Mouse (Mus musculus) heart, embryonic 11.5 days (tissue): ENCODE measurements around the gene Cnih3. TPM values are rescaled to one million over a fixed set of nuclear protein-coding genes. Genes with fewer than 3 reads are reported as not detected.

ENCODE experiments used
- ATAC-seq: fragments of 200-750 bp; cut with Nextera tagmentation; replicated peaks from 2 replicates; pipeline ENCODE4 v1.8.0; 2017; ENCODE audit warnings: moderate library complexity; ENCODE audit not compliant: insufficient number of reproducible peaks, low FRiP score, low TSS enrichment
- H3K27ac ChIP-seq: fragments of 300-500 bp; sonication (generic); 2 replicates; pipeline ENCODE4 v1.5.1; 2014; ENCODE audit warnings: mild to moderate bottlenecking, low read depth, low read length
- H3K27me3 ChIP-seq: fragments of 300-500 bp; sonication (generic); 2 replicates; pipeline ENCODE4 v1.6.1; 2014; ENCODE audit warnings: mild to moderate bottlenecking, low read length, mixed read lengths; ENCODE audit not compliant: control insufficient read depth, insufficient read depth
- H3K36me3 ChIP-seq: fragments of 300-500 bp; sonication (generic); 2 replicates; pipeline ENCODE4 v1.6.1; 2014; ENCODE audit warnings: mild to moderate bottlenecking, low read length, moderate library complexity, mixed read lengths; ENCODE audit not compliant: control insufficient read depth, insufficient read depth
- H3K4me1 ChIP-seq: fragments of 300-500 bp; sonication (generic); 2 replicates; pipeline ENCODE4 v1.6.1; 2014; ENCODE audit warnings: low read length; ENCODE audit not compliant: control insufficient read depth, insufficient read depth
- H3K4me2 ChIP-seq: fragments of 300-500 bp; sonication (generic); 2 replicates; pipeline ENCODE4 v1.6.1; 2014; ENCODE audit warnings: mild to moderate bottlenecking, moderate library complexity
- H3K4me3 ChIP-seq: fragments of 300-500 bp; sonication (generic); 2 replicates; pipeline ENCODE4 v1.5.1; 2014; ENCODE audit warnings: low read depth, low read length
- H3K9ac ChIP-seq: fragments of 300-500 bp; sonication (generic); 2 replicates; pipeline ENCODE4 v1.6.1; 2014; ENCODE audit warnings: mild to moderate bottlenecking, low read depth, low read length, moderate library complexity
- H3K9me3 ChIP-seq: fragments of 300-500 bp; sonication (generic); replicated peaks from 2 replicates; pipeline ENCODE4 v1.6.1; 2016; ENCODE audit warnings: low read length; ENCODE audit not compliant: control insufficient read depth
- WGBS: fragments of 180-500 bp; shearing (Covaris S2); extraction: QIAGEN DNeasy Blood & Tissue Kit; methylation state at CpG from one replicate; pipeline ENCODE4 v1.1.7; 2014; ENCODE audit not compliant: insufficient replicate concordance; 5-methylcytosine and 5-hydroxymethylcytosine counted together
- polyA plus RNA-seq: library from polyadenylated mRNA; unstranded; fragments of >200 nt; fragmentation: Nextera tagmentation; extraction: Ambion mirVana; gene quantifications from 2 replicates; pipeline ENCODE4 v1.2.1, GENCODE M21; 2014

Gene Cnih3
- polyA plus RNA-seq = 0.13 and 0.29 TPM in 2 replicates

DNA sequence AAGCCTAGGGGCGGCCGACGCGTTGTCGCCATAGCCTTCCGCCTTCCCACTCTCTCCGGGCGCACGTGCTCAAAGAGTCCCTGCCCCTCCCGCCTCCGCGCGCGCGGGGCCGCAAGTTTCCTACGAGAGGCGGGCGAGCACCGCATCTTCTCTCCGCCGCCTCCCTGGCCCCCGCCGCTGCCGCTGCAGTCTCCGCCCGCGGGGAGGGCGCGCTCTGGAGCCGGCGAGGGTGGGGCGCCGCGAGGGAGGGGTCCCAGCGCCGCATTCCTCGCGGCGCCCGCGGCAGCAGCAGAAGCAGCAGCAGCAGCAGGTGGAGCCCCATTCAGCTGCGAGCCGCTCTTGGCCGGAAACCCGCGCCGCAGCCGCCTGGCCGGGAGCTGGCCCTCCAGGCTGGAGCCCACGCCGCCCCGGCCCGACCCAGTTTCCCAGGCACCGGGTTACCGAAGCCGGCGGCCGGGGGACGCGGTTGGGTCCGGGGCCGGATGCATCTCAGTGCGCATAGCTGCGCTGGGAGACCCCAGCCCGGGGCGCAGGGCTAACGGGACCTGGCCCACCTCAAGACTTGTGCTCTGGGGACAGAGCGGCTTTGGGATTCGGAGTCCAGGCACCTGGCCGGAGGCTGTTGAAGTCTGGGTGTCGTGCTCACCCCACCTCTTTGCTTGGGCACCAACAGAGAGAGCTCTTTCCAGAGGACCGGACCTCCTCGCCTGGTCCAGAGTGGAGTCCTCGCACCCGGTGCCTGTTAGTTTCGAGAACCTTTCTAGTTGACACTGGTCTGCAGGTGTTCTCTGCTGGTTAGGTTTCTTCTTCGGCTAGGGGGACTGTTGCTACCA lies at the start of gene Cnih3:
Gene Cnih3 (plus strand): TSS at position 262 of the 833 bp plus-strand sequence.
- no peaks in the 10 kb centered on the region for H3K36me3 ChIP-seq
- under 1% methylated on average over 69 of the region's 78 CpGs for WGBS
- peak within 1 kb of the TSS; percentile 72 for H3K9ac ChIP-seq
- H3K27me3 ChIP-seq = peaks cover 55% of the 10 kb centered on the region
- peak within 1 kb of the TSS; percentile 99 for H3K4me2 ChIP-seq
- peak; percentile 70; the same call in 1 of the 2 replicates for ATAC-seq
- no peak within 1 kb of the TSS for H3K27ac ChIP-seq
- peak within 1 kb of the TSS; percentile 61 for H3K4me3 ChIP-seq
- no peaks in the 10 kb centered on the region for H3K9me3 ChIP-seq
- peaks cover 18% of the 10 kb centered on the region for H3K4me1 ChIP-seq

DNA sequence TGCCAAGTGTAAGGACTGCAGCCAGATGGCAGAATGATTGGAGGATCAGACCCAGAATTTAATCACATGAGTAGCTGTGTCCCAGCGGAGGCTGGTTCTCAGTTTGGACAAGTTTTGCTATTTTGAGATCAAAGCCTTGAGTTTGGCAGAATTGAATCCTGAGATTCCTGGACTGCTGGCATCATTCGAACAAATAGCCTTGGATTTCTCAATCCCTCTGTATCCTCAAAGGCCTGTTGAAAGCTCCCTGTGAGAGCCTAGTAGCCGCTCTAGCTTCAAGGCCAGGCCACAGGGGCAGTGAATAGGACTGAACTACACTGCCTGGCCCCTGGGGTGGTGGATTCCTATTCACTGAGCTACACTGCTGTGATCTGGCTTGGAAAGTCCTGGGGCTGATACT lies 44.4 kb upstream of the Cnih3 start:
- H3K9me3 ChIP-seq = no peaks in the 10 kb centered on the region
- H3K4me2 ChIP-seq = no peak overlapping the region
- H3K27me3 ChIP-seq = no peaks in the 10 kb centered on the region
- 68% methylated on average over 3 of the region's 3 CpGs for WGBS
- no peak overlapping the region for H3K4me3 ChIP-seq
- no peaks in the 10 kb centered on the region for H3K36me3 ChIP-seq
- H3K4me1 ChIP-seq = no peaks in the 10 kb centered on the region
- no peak overlapping the region for H3K27ac ChIP-seq
- ATAC-seq = no peak
- no peak overlapping the region for H3K9ac ChIP-seq

DNA sequence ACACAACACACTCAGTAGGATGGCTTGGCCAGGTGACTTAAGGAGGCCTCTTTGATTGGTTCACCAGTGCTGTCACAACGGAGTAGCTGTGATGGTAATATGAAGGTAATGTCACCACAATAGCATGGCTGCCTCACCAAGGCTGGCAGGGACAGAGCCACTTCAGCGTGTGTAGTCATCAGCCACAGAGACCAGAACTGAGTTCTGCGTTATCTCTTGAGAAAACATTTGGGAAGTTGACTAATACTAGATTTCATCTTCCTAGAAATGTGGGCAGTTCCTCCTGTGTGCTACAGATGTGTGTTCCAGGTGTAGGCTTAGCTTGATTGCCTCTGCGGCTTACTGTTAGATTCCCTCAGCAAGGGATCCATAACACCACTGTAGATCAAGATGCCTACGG lies 41.7 kb upstream of the Cnih3 start:
- 83% methylated on average over 5 of the region's 5 CpGs for WGBS
- Histone ChIP-seq H3K9ac (no peak overlapping the region), H3K4me3 (no peak overlapping the region), H3K27ac (no peak overlapping the region), H3K4me2 (no peak overlapping the region), H3K9me3 (no peaks in the 10 kb centered on the region), H3K4me1 (no peaks in the 10 kb centered on the region), H3K36me3 (no peaks in the 10 kb centered on the region), H3K27me3 (no peaks in the 10 kb centered on the region)
- ATAC-seq = no peak

DNA sequence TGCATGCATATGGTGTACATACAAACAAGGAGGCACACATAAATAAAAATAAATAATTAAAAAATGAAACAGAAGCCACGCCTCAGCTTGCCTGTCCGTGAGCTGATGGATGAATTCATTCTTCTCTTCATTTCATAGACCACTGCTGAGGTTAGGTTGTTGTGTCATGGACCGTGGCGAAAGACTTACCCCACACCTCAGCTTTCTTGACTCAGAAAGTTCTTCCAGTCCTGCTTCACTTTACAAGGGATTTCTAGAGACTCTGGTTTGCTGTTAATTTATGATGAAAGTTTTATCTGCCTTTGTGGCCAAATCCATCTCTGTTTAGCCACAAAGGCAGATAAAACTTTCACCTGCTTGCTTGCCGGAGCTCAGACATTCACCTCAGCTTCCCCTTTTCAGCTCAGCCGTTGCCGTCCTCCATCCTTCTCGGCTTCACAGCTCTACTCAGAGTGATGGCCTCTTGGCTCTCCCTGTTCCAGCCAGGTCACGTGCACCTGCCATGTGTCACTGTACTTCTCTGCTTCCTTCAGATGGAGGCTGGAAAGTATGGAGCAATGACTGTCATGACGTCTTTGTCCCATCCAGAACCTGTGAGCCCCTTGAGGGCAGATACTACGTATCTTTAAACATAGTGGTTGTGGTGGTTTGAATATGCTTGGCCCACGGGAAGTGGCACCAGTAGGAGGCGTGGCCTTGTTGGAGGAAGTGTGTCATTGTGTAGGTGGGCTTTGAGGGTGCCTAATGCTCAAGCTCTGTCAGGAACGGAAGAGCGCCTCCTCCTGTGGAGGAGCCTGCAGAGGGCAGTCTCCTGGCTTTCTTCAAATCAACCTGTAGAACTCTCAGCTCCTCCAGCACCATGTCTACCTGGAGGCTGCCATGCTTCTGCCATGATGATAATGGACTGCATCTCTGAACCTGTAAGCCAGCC lies 40.0 kb upstream of the Cnih3 start:
- WGBS = 89% methylated on average over 15 of the region's 15 CpGs
- H3K27me3 ChIP-seq = no peaks in the 10 kb centered on the region
- H3K27ac ChIP-seq = no peak overlapping the region
- H3K4me3 ChIP-seq = no peak overlapping the region
- no peak for ATAC-seq
- H3K9me3 ChIP-seq = no peaks in the 10 kb centered on the region
- no peaks in the 10 kb centered on the region for H3K36me3 ChIP-seq
- no peak overlapping the region for H3K9ac ChIP-seq
- no peaks in the 10 kb centered on the region for H3K4me1 ChIP-seq
- H3K4me2 ChIP-seq = no peak overlapping the region

DNA sequence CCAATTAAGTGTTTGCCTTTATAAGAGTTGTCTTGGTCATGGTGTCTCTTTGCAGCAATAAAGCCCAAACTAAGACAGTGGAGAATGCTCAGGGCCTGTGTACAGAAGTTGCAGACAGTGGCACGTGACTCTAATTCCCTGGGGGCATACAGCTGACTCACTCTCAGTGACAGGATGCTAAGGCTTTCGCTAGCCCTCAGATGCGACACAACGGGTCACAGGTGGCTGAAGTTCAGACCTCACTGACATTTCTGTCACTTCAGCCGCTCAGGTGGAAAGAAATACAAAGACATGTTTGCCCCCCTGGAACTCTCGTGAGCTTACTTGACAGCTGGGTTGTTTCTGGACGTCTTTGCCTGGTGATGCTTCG lies 39.4 kb upstream of the Cnih3 start:
- Histone ChIP-seq H3K27me3 (no peaks in the 10 kb centered on the region), H3K36me3 (no peaks in the 10 kb centered on the region), H3K27ac (no peak overlapping the region), H3K9ac (no peak overlapping the region), H3K9me3 (no peaks in the 10 kb centered on the region), H3K4me2 (no peak overlapping the region), H3K4me3 (no peak overlapping the region), H3K4me1 (no peaks in the 10 kb centered on the region)
- 85% methylated on average over 8 of the region's 8 CpGs for WGBS
- no peak for ATAC-seq

DNA sequence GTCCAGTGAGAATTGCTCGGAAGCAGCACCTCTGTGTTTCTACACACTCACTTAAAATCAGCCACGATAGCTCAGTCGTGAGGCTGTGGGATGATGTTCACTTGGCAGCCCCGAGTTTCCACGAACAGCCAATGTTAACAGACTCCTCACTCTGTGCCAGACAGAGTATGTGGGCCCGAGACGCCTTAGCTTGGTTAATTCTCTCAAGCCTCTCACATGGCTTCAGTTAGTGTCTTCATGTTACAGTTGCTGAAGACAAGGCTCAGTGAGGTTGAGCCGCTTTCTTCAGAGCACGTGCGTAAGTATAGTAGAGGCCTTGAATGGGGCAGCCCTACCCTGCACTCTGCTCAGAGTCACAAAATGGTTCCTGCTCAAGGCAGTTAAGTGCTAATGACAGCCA lies 38.1 kb upstream of the Cnih3 start:
- H3K9me3 ChIP-seq = no peaks in the 10 kb centered on the region
- H3K4me3 ChIP-seq = no peak overlapping the region
- H3K9ac ChIP-seq = no peak overlapping the region
- H3K36me3 ChIP-seq = no peaks in the 10 kb centered on the region
- no peak overlapping the region for H3K27ac ChIP-seq
- H3K27me3 ChIP-seq = no peaks in the 10 kb centered on the region
- no peak for ATAC-seq
- 82% methylated on average over 10 of the region's 10 CpGs for WGBS
- H3K4me1 ChIP-seq = no peaks in the 10 kb centered on the region
- H3K4me2 ChIP-seq = no peak overlapping the region

DNA sequence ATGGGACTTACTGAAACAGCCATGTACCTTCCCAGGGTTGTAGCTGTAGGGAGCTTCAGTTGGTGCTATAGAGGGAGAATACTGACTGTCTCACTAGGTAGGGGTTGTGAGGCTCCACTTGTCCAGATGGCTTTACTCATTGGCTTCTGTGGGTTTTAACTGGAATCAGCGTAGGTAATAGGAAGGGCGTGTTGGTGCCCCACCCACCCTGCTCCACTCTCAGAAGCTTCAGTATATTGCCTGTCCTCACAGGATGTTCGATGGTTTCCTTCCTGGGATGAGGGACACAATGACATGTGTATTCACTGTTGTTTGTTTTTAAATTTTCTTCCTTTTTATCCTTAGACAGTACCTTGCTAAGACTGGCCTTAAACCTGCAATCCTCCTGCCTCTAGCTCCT lies 37.1 kb upstream of the Cnih3 start:
- ATAC-seq = no peak
- 79% methylated on average over 3 of the region's 3 CpGs for WGBS
- Histone ChIP-seq H3K36me3 (no peaks in the 10 kb centered on the region), H3K9me3 (no peaks in the 10 kb centered on the region), H3K9ac (no peak overlapping the region), H3K27me3 (no peaks in the 10 kb centered on the region), H3K4me1 (no peaks in the 10 kb centered on the region), H3K4me3 (no peak overlapping the region), H3K4me2 (no peak overlapping the region), H3K27ac (no peak overlapping the region)

DNA sequence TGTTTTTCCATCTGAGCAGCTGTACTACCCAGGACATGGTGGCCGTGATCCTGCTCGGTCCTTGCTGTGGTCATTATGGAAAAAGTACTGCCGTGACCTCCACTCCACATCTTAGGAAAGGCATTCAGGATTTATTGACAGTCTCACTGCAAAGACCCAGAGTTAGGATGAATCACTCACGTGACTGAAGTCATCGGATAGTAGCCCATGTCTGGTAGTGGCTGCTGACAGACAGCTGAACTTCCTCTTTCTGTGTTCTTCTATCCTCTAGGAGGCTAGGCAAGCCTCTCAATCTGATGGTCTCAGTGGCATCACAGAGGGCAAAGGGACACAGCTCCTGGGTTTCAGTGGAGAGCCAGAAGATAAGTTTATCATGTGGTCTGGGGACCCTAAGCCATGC lies 35.9 kb upstream of the Cnih3 start:
- H3K9ac ChIP-seq = no peak overlapping the region
- no peaks in the 10 kb centered on the region for H3K4me1 ChIP-seq
- H3K9me3 ChIP-seq = no peaks in the 10 kb centered on the region
- no peak overlapping the region for H3K27ac ChIP-seq
- H3K36me3 ChIP-seq = no peaks in the 10 kb centered on the region
- H3K4me3 ChIP-seq = no peak overlapping the region
- H3K4me2 ChIP-seq = no peak overlapping the region
- WGBS = 69% methylated on average over 5 of the region's 5 CpGs
- ATAC-seq = no peak
- H3K27me3 ChIP-seq = no peaks in the 10 kb centered on the region
